Mouse (Mus musculus) embryonic stem cell, embryonic (primary cell): ENCODE results near the gene Cabp7.

Source experiments
- CTCF ChIA-PET, 4 experiments: fragments of 300-600 bp in 2 of 4; fragments of 350-600 bp in 2 of 4; sonication (Branson Sonifier 250); formaldehyde crosslinking; loops; one replicate each; lab custom pipeline; 2022; ENCODE audit warnings: inconsistent platforms in 2 of 4; lab: Charles Lee
- POLR2A ChIA-PET, 4 experiments: fragments of 300-600 bp in 2 of 4; fragments of 350-600 bp in 2 of 4; sonication (Branson Sonifier 250); formaldehyde crosslinking; loops; one replicate each; lab custom pipeline; 2022; ENCODE audit warnings: antibody characterized with exemption in 4 of 4, inconsistent platforms in 1 of 4; lab: Charles Lee

Gene Cabp7

DNA sequence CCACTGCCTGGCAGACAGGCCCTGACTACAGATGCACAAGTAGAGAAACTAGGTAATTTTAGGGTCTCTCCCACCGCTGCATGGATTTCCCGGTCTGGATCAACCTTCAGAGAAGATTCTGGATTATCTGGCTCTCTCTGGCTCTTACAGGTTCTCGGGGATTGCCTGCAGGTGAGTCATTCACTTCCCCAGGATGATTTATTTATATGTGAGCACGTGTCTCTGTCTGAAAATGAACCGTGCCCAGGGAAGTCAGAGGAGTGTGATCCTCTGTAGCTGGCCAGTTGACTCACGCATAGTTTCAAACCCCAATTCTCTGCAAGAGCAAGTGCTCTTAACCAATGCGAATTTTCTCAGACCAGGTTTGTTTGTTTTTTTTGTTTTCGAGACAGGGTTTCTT, 45.9 kb downstream of the Cabp7 start:
- ChIA-PET POLR2A (interaction anchor here in 3 of 4 experiments (0.6 to 6.7 kb wide), 9 partner anchors 8 to 264 kb away, joined by 3 to 47 read pairs (median 4); partner anchors contain the start of gene Mtmr3 (in 1 of the 3)), CTCF (interaction anchor here in 1 of 4 experiments (0.7 kb wide), 1 partner anchor 481 kb away, joined by 8 read pairs; no protein-coding TSS in a partner anchor)

DNA sequence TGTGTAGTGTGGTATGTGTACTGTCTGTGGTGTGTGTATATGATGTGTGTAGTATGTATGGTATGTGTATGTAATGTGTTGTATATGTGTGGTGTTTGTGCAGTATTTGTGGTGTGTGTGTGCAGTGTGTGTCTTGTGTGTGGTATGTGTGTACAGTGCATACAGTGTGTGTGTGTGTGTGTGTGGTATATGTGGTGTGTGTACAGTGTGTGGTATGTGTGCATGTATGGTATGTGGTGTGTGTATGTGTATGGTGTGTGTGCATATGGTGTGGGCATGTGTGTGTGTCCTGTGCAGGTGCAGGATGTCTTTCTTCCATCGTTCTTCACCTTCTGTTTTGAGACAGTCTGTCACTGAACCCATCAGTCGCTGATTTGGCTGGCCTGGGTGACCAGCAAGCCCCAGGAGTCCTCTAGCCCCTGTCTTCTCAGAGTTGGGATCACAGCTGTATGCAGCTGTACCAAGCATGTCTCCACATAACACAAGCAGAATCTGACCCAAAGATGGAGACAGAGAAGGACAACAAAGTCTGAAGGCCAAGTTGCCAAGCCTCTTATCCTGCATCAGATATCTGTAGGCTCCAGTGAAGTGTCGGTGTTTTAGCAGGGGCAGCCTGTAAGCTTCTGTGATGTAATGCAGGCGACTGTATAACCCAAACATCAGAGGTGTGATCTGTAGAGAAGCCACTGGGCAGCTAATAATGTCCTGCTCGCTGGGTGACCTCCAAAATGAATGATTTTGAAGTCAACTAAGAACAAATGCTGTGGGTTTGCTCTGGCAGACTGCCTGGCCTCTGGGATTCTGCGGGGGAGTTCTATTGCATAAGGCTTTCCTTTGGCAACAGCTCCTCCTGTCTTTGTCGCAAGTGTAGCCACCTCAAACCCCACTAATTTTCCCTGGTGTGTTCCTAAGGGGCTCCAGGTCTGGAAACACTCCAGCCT, 49.3 kb downstream of the Cabp7 start:
- CTCF ChIA-PET = interaction anchor here in 1 of 4 experiments (0.6 to 0.8 kb wide), 2 partner anchors 8 to 19 kb away, joined by 3 read pairs; no protein-coding TSS in a partner anchor
- POLR2A ChIA-PET = interaction anchor here in 3 of 4 experiments (0.6 to 1.6 kb wide), 6 partner anchors 10 to 437 kb away, joined by 3 to 6 read pairs (median 4); partner anchors contain the start of gene Ascc2 (in 1 of the 3)

DNA sequence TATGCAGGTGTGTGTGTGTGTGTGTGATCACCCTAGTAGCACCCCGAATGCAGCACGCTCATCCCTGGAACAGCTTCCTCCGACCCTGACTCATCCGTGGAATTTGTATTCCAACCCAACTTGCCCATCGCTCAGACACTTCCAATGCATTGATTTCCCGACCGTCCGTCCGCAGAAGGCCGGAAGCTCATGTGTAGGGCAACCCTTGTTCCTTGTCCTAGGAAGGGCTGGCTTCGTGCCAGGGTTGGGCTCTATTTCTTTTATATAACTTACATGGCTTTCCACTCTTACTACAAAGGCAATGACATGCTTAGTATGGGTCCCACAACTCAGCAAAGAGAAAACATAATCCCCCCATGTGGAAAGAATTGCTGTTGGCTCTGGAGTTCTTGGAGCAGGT, 54.4 kb downstream of the Cabp7 start:
- POLR2A ChIA-PET = interaction anchor here in 3 of 4 experiments (0.6 to 5.3 kb wide), 16 partner anchors 9 to 118 kb away, joined by 3 to 63 read pairs (median 5); partner anchors contain the start of genes Ascc2 (in 3 of the 3), Uqcr10 (in 2 of the 3), Zmat5 (in 2 of the 3) and Mtmr3 (in 1 of the 3)
- CTCF ChIA-PET = interaction anchor here in 1 of 4 experiments (1.0 kb wide), 1 partner anchor 182 kb away, joined by 4 read pairs; the partner anchor contains the start of gene Nipsnap1

DNA sequence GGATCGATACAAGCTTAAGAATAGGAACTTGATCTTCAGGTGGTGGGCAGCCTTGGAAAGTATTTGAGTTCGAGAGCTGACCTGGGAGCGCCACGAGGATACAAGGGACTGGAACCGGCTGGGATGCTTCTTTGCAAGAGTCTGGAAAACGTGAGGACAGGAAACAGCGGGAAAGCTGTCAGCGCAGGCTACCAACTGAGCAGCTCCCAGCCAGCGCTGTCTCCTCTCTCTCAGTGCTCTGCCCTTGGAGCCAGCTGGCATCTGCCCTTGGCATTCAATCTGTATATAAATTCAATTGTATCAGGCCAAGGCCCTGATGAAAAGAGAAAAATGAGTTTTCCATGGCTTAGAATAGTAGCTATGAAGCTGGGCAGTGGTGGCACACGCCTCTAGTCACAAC, 55.4 kb downstream of the Cabp7 start:
- CTCF ChIA-PET = interaction anchor here (0.6 to 1.2 kb wide), 9 partner anchors 11 to 472 kb away, joined by 3 to 7 read pairs (median 3); no protein-coding TSS in a partner anchor

DNA sequence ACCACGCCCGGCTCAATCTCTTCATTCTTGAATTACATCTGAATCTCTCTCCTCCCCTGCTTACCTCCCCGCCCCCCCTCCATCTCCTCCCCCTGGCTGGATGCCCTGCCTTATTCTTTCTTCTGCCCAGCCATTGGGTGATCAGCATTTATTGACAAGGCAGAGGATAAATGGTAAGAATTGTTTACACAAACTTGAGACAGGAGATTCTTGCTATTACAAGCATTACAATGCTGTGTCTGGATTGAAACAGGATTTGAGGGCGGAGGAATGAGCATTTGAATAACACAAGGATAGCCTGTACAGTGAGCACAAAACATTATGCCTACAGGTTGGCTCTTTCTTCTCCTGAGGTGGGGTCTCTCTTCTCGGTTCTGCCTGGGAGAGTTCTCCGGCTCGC, 56.2 kb downstream of the Cabp7 start:
- ChIA-PET POLR2A (interaction anchor here (0.6 to 5.3 kb wide), 20 partner anchors 8 to 444 kb away, joined by 3 to 63 read pairs (median 4); partner anchors contain the start of genes Ascc2 (in 3 of the 4), Uqcr10 (in 3 of the 4), Zmat5 (in 3 of the 4) and Mtmr3 (in 1 of the 4)), CTCF (interaction anchor here in 3 of 4 experiments (0.6 to 1.2 kb wide), 6 partner anchors 10 to 1051 kb away, joined by 3 to 7 read pairs (median 4); no protein-coding TSS in a partner anchor)

More for the DNA sequence above, 55.4 kb downstream of the Cabp7 start:
- POLR2A ChIA-PET = interaction anchor here in 3 of 4 experiments (0.6 to 5.3 kb wide), 25 partner anchors 9 to 412 kb away, joined by 3 to 63 read pairs (median 4); partner anchors contain the start of genes Ascc2 (in 3 of the 3), Uqcr10 (in 3 of the 3), Zmat5 (in 3 of the 3) and Hormad2 (in 1 of the 3)

DNA sequence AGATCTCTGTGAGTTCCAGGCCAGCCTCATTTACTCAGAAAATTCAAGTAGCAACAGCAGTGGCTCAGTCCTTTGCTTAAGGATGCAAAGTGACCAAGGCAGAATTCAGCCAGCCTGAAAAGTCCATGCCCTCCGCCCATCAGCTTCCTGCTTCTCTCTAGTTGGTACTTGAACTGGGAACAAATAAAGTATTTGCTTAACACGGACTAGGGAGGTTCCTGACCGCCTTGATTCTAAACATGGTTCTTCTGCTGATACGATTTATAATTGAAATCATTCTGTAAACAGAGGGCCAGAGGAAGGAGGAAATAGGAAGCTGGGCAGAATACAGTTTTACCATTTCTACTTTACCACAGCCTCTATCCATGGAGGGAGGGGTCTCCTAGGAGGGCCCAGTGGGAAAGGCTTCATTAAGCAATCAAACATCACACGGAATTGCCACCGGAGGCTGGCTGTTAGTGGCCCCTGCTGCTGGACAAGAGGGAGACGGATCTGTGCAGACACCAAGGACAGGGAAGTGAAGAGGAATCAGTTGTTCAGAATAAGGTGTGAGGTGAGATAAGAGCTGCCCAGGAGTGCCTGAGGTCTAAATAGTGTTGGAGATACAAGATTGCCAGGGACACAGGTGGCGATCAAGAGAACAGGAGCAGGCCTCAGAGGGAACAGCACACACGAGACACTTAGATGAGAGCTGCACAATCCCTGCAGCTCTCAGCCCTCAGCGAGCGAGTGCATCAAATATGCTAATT, 57.8 kb downstream of the Cabp7 start:
- ChIA-PET POLR2A (interaction anchor here (0.5 to 4.7 kb wide), 17 partner anchors 9 to 1812 kb away, joined by 3 to 38 read pairs (median 4); partner anchors contain the start of genes Ascc2 (in 1 of the 4), Uqcr10 (in 1 of the 4) and Zmat5 (in 1 of the 4)), CTCF (interaction anchor here (0.6 to 1.2 kb wide), 6 partner anchors 9 to 430 kb away, joined by 3 to 5 read pairs (median 3); no protein-coding TSS in a partner anchor)

DNA sequence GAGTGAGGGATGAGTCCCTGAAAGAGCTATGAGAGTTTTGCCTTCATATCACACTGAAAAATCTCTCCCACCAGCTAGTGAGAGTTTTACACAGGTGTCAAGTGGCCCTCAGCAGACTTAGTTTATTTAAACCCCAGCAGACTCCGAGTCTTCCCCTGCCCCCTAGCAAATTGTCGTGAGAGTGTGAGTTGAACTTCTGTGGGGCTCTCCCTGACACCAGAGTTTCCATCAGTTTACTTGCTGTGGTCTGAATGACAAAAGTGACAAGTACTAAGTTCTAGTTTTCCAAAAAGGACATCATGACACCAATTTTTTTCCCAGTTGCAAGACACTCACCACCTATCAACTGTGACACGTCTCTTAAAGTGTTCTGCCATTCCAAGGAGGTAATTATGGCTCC, 58.7 kb downstream of the Cabp7 start:
- CTCF ChIA-PET = no interaction called here
- POLR2A ChIA-PET = interaction anchor here in 2 of 4 experiments (0.6 to 4.7 kb wide), 5 partner anchors 9 to 1834 kb away, joined by 3 to 38 read pairs (median 4); partner anchors contain the start of genes Ascc2 (in 1 of the 2), Uqcr10 (in 1 of the 2) and Zmat5 (in 1 of the 2)

DNA sequence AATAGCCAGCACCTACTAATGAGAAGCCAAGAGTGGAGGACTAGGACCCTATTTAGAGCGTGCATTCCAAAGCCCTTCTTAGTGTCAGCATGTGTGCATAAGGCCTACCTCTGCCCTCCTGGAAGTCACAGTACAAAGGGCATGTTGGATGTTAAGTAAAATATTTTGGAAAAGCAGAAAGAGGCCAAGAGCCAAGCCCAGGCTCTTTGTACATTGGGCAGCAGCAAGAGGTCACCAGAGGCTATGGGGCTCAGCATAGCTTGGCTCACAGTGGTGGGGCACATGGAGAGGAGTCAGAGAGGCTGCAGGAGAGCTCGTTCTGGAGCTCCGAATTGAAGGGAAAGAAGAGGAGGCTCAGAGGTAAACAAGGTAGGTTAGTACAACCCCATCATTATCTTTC, 59.6 kb downstream of the Cabp7 start:
- ChIA-PET POLR2A (interaction anchor here in 3 of 4 experiments (0.7 to 4.7 kb wide), 10 partner anchors 9 to 79 kb away, joined by 3 to 38 read pairs (median 4); partner anchors contain the start of genes Ascc2 (in 2 of the 3), Uqcr10 (in 1 of the 3) and Zmat5 (in 1 of the 3)), CTCF (interaction anchor here in 1 of 4 experiments (1.2 kb wide), 1 partner anchor 50 kb away, joined by 3 read pairs; no protein-coding TSS in a partner anchor)
